Mouse (Mus musculus): ENCODE results near the gene Gm44502.
"Not testable (repeated sequence)": the region's sequence is repeated elsewhere in the genome, so short reads cannot be mapped to it uniquely, and the experiment has no call there.

The Gm44502 gene

DNA sequence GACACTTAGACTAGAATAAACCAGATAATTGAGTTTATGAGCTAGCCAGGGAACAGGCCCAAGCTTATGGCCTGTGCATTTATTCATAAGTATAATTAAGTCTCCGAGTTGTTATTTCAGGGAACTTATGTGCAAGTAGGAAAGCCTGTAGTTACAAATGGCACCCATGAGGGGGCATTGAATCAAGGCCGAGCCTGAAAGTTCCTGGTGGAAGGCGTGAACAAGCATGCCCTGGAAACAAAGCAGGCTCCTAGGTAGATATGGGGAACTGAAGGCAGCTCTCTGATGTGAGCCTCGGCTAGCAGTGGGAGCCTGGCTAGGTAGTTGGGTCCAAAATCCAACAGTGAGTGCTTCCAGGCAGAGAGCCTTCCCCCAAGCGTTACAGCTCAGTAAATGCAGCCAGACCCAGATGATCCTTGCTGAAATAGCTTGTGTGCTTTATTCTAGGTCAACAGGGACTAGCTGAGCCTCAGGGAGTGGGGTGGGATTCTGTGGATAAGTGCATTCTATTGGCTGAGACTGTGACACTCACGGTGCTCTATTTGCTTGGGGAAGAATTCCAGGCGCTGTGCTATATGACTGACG is 13.1 kb upstream of the Gm44502 start:
- H3K36me3 ChIP-seq (ENCODE audit: insufficient read depth, low read length) = no peaks in the 10 kb centered on the region
- H3K9me3 ChIP-seq (ENCODE audit: low read length) = no peaks in the 10 kb centered on the region
- peaks cover 42% of the 10 kb centered on the region for H3K27me3 ChIP-seq (ENCODE audit: insufficient read depth, low read length)
- TF ChIP-seq CTCF (conservative IDR thresholded peaks at IDR 0.05; ENCODE audit: low read length) = peak; percentile 34
- TF ChIP-seq NANOG (IDR thresholded peaks at IDR 0.05; ENCODE audit: borderline replicate concordance, low read length) = no peak
- H3K4me1 ChIP-seq (replicated peaks; ENCODE audit: low read depth, low read length) = peaks cover 4% of the 10 kb centered on the region; the same call in 1 of the 2 replicates
- H3K4me3 ChIP-seq (replicated peaks; ENCODE audit: low read length) = no peak overlapping the region

DNA sequence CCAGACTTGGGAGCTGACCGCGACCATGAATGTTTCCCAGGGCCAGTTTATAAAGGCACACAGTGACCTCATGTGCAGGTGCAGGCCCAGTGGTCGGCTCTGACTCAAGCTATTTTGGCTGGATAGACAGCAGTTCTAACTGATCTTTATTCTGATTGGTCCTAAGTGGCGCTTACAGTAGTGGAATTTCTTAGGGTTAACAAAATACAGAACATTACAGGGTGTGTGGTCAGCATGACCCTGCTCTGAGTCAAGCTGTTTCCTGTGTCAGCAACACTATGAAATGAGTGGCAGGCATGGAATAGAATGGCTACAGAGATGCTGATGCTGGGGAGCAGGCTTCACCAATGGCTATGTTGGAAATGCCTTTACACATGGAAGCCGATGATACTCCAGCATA is 6.4 kb upstream of the Gm44502 start:
- Histone ChIP-seq H3K4me3 (replicated peaks; ENCODE audit: low read length) (no peak overlapping the region), H3K4me1 (replicated peaks; ENCODE audit: low read depth, low read length) (peaks cover 12% of the 10 kb centered on the region), H3K27me3 (ENCODE audit: insufficient read depth, low read length) (peaks cover 22% of the 10 kb centered on the region), H3K36me3 (ENCODE audit: insufficient read depth, low read length) (no peaks in the 10 kb centered on the region), H3K9me3 (ENCODE audit: low read length) (no peaks in the 10 kb centered on the region)
- TF ChIP-seq CTCF (conservative IDR thresholded peaks at IDR 0.05; ENCODE audit: low read length) = no peak
- no peak for TF ChIP-seq NANOG (IDR thresholded peaks at IDR 0.05; ENCODE audit: borderline replicate concordance, low read length)
- no peak for TF ChIP-seq POU5F1 (IDR thresholded peaks at IDR 0.05; ENCODE audit: borderline replicate concordance, low read length)

DNA sequence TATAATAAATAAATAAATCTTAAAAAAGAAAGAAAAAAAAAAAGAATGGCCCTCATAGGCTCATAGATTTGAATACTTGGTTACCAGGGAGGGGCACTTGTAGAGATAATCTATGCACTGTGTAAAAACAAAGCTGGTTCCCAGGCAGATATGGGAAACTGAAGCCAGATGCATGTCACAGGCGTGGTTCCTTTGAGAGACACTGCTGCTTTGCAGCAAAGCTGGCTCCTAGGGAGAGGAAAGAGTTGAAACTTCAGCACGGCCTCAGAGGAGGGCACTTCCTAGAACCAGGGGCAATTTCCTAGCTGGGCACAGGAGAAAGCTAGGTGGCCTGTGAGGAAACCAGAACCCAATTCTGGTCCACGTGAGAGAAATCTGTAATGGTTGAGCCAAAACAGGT is 4.6 kb upstream of the Gm44502 start:
- Histone ChIP-seq H3K9me3 (ENCODE audit: low read length) (no peaks in the 10 kb centered on the region), H3K36me3 (ENCODE audit: insufficient read depth, low read length) (no peaks in the 10 kb centered on the region), H3K27me3 (ENCODE audit: insufficient read depth, low read length) (peaks cover 13% of the 10 kb centered on the region), H3K4me1 (replicated peaks; ENCODE audit: low read depth, low read length) (peaks cover 20% of the 10 kb centered on the region), H3K4me3 (replicated peaks; ENCODE audit: low read length) (no peak overlapping the region)
- TF ChIP-seq CTCF (conservative IDR thresholded peaks at IDR 0.05; ENCODE audit: low read length) (no peak), NANOG (IDR thresholded peaks at IDR 0.05; ENCODE audit: borderline replicate concordance, low read length) (no peak), POU5F1 (IDR thresholded peaks at IDR 0.05; ENCODE audit: borderline replicate concordance, low read length) (no peak)

DNA sequence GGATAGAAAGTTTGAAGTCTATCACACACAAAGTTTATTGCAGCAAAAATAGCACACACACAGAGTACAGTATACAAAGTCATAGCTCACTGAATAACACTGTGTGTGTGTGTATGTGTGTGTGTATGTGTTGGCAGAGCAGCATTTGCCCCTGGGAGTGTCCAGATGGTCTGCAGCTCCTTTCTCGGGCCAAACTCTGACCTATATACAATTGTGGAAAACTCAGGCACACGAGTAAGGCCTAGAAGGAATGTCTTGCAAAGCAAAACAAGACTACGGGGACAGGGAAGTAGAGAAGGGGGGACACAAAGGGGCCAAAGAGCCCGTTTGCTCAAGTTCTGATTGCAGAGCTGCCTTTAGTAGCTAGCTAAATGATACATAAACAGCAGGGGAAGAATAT is 3.5 kb upstream of the Gm44502 start:
- peaks cover 5% of the 10 kb centered on the region for H3K27me3 ChIP-seq (ENCODE audit: insufficient read depth, low read length)
- TF ChIP-seq NANOG (IDR thresholded peaks at IDR 0.05; ENCODE audit: borderline replicate concordance, low read length) (no peak), CTCF (conservative IDR thresholded peaks at IDR 0.05; ENCODE audit: low read length) (no peak), POU5F1 (IDR thresholded peaks at IDR 0.05; ENCODE audit: borderline replicate concordance, low read length) (no peak)
- peaks cover 31% of the 10 kb centered on the region for H3K4me1 ChIP-seq (replicated peaks; ENCODE audit: low read depth, low read length)
- no peak overlapping the region for H3K4me3 ChIP-seq (replicated peaks; ENCODE audit: low read length)
- H3K36me3 ChIP-seq (ENCODE audit: insufficient read depth, low read length) = peaks cover 3% of the 10 kb centered on the region
- no peaks in the 10 kb centered on the region for H3K9me3 ChIP-seq (ENCODE audit: low read length)

DNA sequence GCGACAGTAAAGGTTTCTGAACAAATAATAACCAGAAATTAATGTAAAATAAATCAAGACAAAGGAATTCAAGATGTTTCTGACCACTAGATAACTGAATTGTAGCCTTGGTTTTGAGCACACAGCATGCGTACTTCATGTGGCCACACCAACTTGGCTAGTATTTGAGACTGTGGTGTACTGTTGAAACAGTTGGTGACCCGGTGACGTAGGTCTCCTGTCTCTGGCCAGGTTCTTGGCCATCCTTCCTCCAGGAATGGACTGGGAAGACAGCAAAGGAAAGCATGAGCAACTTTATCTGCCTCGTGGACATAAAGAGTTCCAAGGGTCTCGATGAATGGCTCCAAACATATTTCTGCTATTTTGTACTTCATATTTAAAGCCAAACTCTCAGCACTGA is 2.3 kb upstream of the Gm44502 start:
- Histone ChIP-seq H3K36me3 (ENCODE audit: insufficient read depth, low read length) (peaks cover 14% of the 10 kb centered on the region), H3K4me3 (replicated peaks; ENCODE audit: low read length) (no peak overlapping the region), H3K9me3 (ENCODE audit: low read length) (no peaks in the 10 kb centered on the region), H3K4me1 (replicated peaks; ENCODE audit: low read depth, low read length) (peaks cover 37% of the 10 kb centered on the region), H3K27me3 (ENCODE audit: insufficient read depth, low read length) (peaks cover 5% of the 10 kb centered on the region)
- TF ChIP-seq CTCF (conservative IDR thresholded peaks at IDR 0.05; ENCODE audit: low read length) = no peak
- no peak for TF ChIP-seq NANOG (IDR thresholded peaks at IDR 0.05; ENCODE audit: borderline replicate concordance, low read length)
- TF ChIP-seq POU5F1 (IDR thresholded peaks at IDR 0.05; ENCODE audit: borderline replicate concordance, low read length) = no peak

DNA sequence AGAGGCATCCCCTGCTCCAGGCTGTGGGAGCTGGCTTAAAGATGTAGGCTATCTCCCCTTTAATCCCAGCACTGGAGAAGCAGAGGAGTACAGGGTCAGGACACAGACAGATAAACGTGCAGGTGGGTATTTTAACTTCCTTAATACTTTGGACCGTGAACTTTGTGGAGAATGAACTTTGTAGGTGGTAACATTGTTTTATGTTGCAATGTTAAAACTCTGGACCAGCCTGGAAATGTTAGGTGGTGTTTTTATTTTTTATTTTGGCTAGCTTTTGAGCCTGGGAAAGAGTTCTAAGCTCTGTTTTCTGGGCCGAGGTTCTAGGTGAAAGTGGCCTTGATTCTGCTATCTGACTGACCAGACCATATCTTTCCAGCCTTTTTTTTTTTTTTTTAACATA is 1.8 kb upstream of the Gm44502 start:
- Histone ChIP-seq H3K4me3 (replicated peaks; ENCODE audit: low read length) (no peak overlapping the region), H3K36me3 (ENCODE audit: insufficient read depth, low read length) (peaks cover 20% of the 10 kb centered on the region), H3K4me1 (replicated peaks; ENCODE audit: low read depth, low read length) (peaks cover 42% of the 10 kb centered on the region), H3K27me3 (ENCODE audit: insufficient read depth, low read length) (peaks cover 5% of the 10 kb centered on the region), H3K9me3 (ENCODE audit: low read length) (no peaks in the 10 kb centered on the region)
- no peak for TF ChIP-seq POU5F1 (IDR thresholded peaks at IDR 0.05; ENCODE audit: borderline replicate concordance, low read length)
- no peak for TF ChIP-seq CTCF (conservative IDR thresholded peaks at IDR 0.05; ENCODE audit: low read length)
- TF ChIP-seq NANOG (IDR thresholded peaks at IDR 0.05; ENCODE audit: borderline replicate concordance, low read length) = no peak

DNA sequence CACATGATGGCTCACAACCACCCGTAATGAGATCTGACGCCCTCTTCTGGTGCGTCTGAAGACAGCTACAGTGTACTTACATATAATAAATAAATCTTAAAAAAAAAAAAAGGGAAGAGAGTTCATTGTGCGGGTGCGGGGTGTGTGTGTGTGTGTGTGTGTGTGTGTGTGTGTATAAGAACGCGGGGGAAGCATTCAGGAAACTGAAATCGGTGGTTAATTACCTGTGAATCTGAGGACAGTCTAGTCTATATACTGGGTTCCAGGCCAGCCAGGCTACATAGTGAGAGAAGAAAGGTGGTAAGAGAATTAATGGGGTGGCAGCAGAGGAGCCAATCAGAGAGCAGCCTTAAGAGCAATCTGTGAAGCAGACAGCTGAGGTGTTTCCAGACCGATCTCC is 1.3 kb upstream of the Gm44502 start:
- not testable (repeated sequence) for H3K9me3 ChIP-seq (ENCODE audit: low read length)
- peaks cover 22% of the 10 kb centered on the region for H3K36me3 ChIP-seq (ENCODE audit: insufficient read depth, low read length)

DNA sequence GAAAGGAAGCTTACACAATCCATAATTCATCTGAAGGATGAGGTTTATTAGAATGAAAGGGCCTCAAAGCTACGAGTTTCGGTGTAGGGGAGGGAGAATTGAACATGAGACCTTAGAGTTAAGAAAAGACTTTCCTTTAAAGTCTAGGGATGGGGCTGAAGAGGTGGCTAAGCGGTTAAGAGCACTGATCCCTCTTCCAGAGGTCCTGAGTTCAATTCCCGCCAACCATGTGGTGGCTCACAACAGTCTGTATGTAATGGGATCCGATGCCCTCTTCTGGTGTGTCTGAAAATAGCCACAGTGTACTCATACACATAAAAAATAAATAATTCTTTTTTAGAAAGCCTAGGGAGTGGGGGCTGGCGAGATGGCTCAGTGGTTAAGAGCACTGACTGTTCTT is 845 bp upstream of the Gm44502 start:
- Histone ChIP-seq H3K4me1 (replicated peaks; ENCODE audit: low read depth, low read length) (peaks cover 52% of the 10 kb centered on the region), H3K36me3 (ENCODE audit: insufficient read depth, low read length) (peaks cover 22% of the 10 kb centered on the region), H3K9me3 (ENCODE audit: low read length) (no peaks in the 10 kb centered on the region), H3K27me3 (ENCODE audit: insufficient read depth, low read length) (peaks cover 5% of the 10 kb centered on the region; the same call in 1 of the 2 replicates), H3K4me3 (replicated peaks; ENCODE audit: low read length) (peak overlapping the region; percentile 92)
- no peak for TF ChIP-seq POU5F1 (IDR thresholded peaks at IDR 0.05; ENCODE audit: borderline replicate concordance, low read length)
- TF ChIP-seq NANOG (IDR thresholded peaks at IDR 0.05; ENCODE audit: borderline replicate concordance, low read length) = no peak
- no peak for TF ChIP-seq CTCF (conservative IDR thresholded peaks at IDR 0.05; ENCODE audit: low read length)

More for the DNA sequence above, 1.3 kb upstream of the Gm44502 start:
- not testable (repeated sequence) for H3K27me3 ChIP-seq (ENCODE audit: insufficient read depth, low read length); H3K4me3 ChIP-seq (replicated peaks; ENCODE audit: low read length)
- H3K4me1 ChIP-seq (replicated peaks; ENCODE audit: low read depth, low read length) = peaks cover 47% of the 10 kb centered on the region

DNA sequence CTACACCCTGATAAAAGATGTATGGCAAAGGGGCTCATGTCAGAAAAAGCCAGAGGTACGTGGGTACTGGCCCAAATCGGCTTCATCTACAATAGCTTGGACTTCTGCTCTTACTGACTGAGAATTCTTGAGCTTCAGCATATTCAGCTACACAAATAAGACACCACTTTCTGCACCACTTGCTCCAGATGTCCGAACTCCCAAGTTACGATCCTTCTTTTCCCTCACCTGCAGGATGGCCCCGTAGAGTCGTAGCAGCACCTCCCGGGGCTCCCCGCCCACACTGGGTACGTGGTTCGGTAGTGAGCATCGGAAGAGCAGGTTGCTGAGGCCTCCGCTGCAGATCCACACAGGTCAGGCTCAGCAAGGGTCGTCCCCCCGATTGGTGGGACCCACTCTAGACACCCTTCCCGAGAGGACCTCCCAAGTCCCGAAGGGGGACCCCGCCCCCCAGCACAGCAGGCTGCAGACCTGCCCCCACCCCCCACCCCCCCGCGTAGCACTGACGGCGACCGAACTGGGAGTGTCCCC is 610 bp downstream of the Gm44502 start:
- Histone ChIP-seq H3K9me3 (ENCODE audit: low read length) (no peaks in the 10 kb centered on the region), H3K4me1 (replicated peaks; ENCODE audit: low read depth, low read length) (peaks cover 54% of the 10 kb centered on the region), H3K27me3 (ENCODE audit: insufficient read depth, low read length) (peaks cover 10% of the 10 kb centered on the region; the same call in 1 of the 2 replicates), H3K36me3 (ENCODE audit: insufficient read depth, low read length) (peaks cover 22% of the 10 kb centered on the region), H3K4me3 (replicated peaks; ENCODE audit: low read length) (peak overlapping the region; percentile 92)
- no peak for TF ChIP-seq POU5F1 (IDR thresholded peaks at IDR 0.05; ENCODE audit: borderline replicate concordance, low read length)
- no peak for TF ChIP-seq CTCF (conservative IDR thresholded peaks at IDR 0.05; ENCODE audit: low read length)

All from E14TG2a.4 (cell line).